Mouse (Mus musculus) forebrain, embryonic 13.5 days (tissue): Measurements from ENCODE around the gene Bcl2. TPM values are rescaled to one million over a fixed set of nuclear protein-coding genes. Genes with fewer than 3 reads are reported as not detected.

ENCODE experiments used
- ATAC-seq: fragments of 200-750 bp; cut with Nextera tagmentation; 2 replicates; pipeline ENCODE4 v1.8.0; 2017
- H3K27ac ChIP-seq: fragments of 300-500 bp; sonication (generic); 2 replicates; pipeline ENCODE4 v1.5.1; 2015; ENCODE audit warnings: inconsistent platforms, mild to moderate bottlenecking, moderate library complexity
- H3K27me3 ChIP-seq: fragments of 300-500 bp; sonication (generic); 2 replicates; pipeline ENCODE4 v1.6.1; 2015; ENCODE audit warnings: mild to moderate bottlenecking, inconsistent platforms
- H3K36me3 ChIP-seq: fragments of 300-500 bp; sonication (generic); 2 replicates; pipeline ENCODE4 v1.6.1; 2015; ENCODE audit warnings: mild to moderate bottlenecking, inconsistent platforms; ENCODE audit not compliant: poor library complexity, severe bottlenecking
- H3K4me1 ChIP-seq: fragments of 300-500 bp; sonication (generic); 2 replicates; pipeline ENCODE4 v1.6.1; 2015; ENCODE audit warnings: inconsistent platforms
- H3K4me2 ChIP-seq: fragments of 300-500 bp; sonication (generic); 2 replicates; pipeline ENCODE4 v1.6.1; 2015; ENCODE audit warnings: inconsistent platforms, mild to moderate bottlenecking, moderate library complexity
- H3K4me3 ChIP-seq: fragments of 300-500 bp; sonication (generic); 2 replicates; pipeline ENCODE4 v1.5.1; 2015; ENCODE audit warnings: mild to moderate bottlenecking, inconsistent platforms
- H3K9ac ChIP-seq: fragments of 300-500 bp; sonication (generic); 2 replicates; pipeline ENCODE4 v1.6.1; 2015; ENCODE audit warnings: mild to moderate bottlenecking, inconsistent platforms
- H3K9me3 ChIP-seq: fragments of 300-500 bp; sonication (generic); replicated peaks from 2 replicates; pipeline ENCODE4 v1.6.1; 2016; ENCODE audit warnings: inconsistent platforms
- WGBS: fragments of 180-500 bp; shearing (Covaris S2); methylation state at CpG from one replicate; pipeline ENCODE4 v1.1.7; 2015; 5-methylcytosine and 5-hydroxymethylcytosine counted together
- polyA plus RNA-seq: library from polyadenylated mRNA; unstranded; fragments of >200 nt; fragmentation: Nextera tagmentation; extraction: Ambion mirVana; gene quantifications from 2 replicates; pipeline ENCODE4 v1.2.1, GENCODE M21; 2015

Bcl2 gene
- polyA plus RNA-seq, 1 experiment from 2014 or later = 10.0 TPM

DNA sequence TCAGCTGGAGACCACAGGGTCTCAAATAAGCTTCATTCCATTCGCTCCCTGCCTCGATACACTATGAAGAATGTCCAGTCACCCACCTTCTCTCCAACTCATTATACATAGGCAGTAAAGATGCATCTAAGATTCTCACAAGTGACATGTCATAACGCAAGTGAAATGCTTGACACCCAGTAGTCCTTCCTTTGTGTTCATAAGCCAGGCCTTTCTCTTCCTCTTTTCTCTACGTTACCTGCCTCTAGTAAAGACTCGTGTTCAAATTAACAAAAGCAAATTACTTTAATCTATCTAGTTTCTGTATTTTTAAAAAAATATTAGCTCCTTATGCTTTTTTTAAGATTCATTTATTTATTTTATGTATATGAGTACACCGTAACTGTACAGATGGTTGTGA lies 59.8 kb downstream of the Bcl2 start:
- ATAC-seq = no peak
- H3K9me3 ChIP-seq = no peaks in the 10 kb centered on the region
- no peak overlapping the region for H3K27ac ChIP-seq
- H3K4me3 ChIP-seq = no peak overlapping the region
- H3K4me2 ChIP-seq = no peak overlapping the region
- H3K9ac ChIP-seq = no peak overlapping the region
- no peaks in the 10 kb centered on the region for H3K27me3 ChIP-seq
- 0 out of 2 replicates have a peak, but pooled peaks cover 13% of the 10 kb centered on the region for H3K4me1 ChIP-seq
- 92% methylated on average over 6 of the region's 6 CpGs for WGBS
- H3K36me3 ChIP-seq = no peaks in the 10 kb centered on the region

DNA sequence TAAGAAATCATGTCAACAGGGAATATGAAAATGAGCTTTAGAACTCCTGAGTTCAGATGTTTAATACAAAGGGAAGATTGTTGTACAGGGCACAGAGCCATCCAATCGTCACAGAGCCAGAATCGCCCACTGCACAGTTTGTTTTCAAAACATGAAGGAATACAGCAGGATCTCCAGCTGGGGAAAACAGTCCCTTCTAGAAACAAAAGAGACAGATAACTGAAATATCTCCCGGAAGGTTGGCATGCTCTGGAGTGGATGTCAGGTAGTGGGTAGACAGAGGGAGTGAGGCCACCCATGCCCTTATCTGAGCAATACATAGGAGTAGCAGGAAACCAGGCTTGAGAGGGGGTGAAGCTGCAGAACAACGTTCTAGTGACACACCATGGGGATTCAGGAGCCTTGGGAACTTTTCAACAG lies 60.6 kb downstream of the Bcl2 start:
- H3K9me3 ChIP-seq = no peaks in the 10 kb centered on the region
- H3K27me3 ChIP-seq = no peaks in the 10 kb centered on the region
- ATAC-seq = no peak
- H3K4me2 ChIP-seq = no peak overlapping the region
- 62% methylated on average over 4 of the region's 4 CpGs for WGBS
- H3K4me1 ChIP-seq = 0 out of 2 replicates have a peak, but pooled peaks cover 13% of the 10 kb centered on the region
- no peak overlapping the region for H3K9ac ChIP-seq
- H3K27ac ChIP-seq = no peak overlapping the region
- H3K4me3 ChIP-seq = no peak overlapping the region
- H3K36me3 ChIP-seq = no peaks in the 10 kb centered on the region

DNA sequence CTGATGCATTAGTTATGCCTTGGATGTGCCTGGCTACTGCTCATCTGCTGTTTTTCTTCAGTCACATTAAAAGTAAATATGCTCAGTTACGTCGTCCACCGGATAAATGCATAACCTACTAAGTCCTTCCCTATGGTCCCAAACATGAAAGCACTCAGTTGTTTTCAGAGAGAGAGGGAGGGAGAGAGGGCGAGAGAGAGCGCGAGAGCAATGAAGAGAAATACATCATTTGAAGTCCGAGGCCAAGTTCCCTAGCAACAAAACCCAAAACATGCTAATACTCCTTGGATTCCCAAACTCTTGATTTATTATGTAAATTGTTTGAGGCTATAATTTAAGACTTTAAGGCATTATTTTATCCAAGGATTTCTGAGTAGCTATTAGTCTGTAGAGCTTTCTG lies 62.9 kb downstream of the Bcl2 start:
- no peak overlapping the region for H3K9ac ChIP-seq
- H3K27ac ChIP-seq = no peak overlapping the region
- H3K4me1 ChIP-seq = 0 out of 2 replicates have a peak, but pooled peaks cover 13% of the 10 kb centered on the region
- H3K36me3 ChIP-seq = no peaks in the 10 kb centered on the region
- WGBS = 49% methylated on average over 7 of the region's 7 CpGs
- no peaks in the 10 kb centered on the region for H3K27me3 ChIP-seq
- no peaks in the 10 kb centered on the region for H3K9me3 ChIP-seq
- H3K4me3 ChIP-seq = no peak overlapping the region
- ATAC-seq = no peak
- H3K4me2 ChIP-seq = no peak overlapping the region

DNA sequence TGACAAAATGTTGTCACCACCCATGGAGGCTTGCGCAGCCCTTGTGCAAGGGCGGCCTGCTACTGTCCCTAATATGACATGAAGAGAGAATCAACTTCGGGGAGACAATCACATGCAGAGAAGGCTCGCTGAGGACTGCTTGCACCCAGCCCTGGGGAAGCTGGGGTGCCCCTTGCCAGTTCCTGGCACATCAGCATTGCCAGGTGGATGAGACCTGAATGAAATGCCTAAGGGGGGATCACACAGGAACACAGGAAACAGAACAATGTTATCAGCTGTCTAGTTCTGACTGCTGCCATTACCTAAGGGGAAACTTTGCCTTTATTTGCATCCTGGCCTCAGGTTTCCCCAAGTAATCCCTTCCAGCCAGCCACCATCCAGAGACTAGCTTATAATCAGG lies 63.6 kb downstream of the Bcl2 start:
- Histone ChIP-seq H3K4me3 (no peak overlapping the region), H3K27ac (no peak overlapping the region), H3K4me2 (no peak overlapping the region), H3K4me1 (0 out of 2 replicates have a peak, but pooled peaks cover 13% of the 10 kb centered on the region), H3K9me3 (no peaks in the 10 kb centered on the region), H3K9ac (no peak overlapping the region), H3K36me3 (no peaks in the 10 kb centered on the region), H3K27me3 (no peaks in the 10 kb centered on the region)
- ATAC-seq = no peak
- 82% methylated on average over 4 of the region's 4 CpGs for WGBS

DNA sequence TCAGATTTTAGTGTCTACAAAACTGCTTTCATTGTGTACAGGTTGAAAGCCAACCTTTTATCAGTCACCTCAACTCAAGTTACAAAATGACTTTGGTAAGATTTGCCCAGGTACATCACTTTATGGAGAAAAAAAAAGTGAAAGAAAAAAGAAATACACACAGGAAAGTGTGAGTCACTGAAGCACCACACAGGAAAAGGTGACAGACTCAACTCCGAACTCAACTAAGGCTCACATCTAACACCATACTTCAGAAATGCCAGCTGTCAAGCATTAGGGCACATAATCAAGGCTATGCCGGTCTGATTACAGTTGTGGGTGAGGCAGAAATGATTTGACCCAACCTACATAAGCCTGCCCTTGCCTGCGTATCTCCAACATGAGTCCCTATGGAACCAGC lies 66.7 kb downstream of the Bcl2 start:
- ATAC-seq = no peak
- no peaks in the 10 kb centered on the region for H3K9me3 ChIP-seq
- H3K9ac ChIP-seq = no peak overlapping the region
- no peak overlapping the region for H3K4me3 ChIP-seq
- 92% methylated on average over 3 of the region's 3 CpGs for WGBS
- no peaks in the 10 kb centered on the region for H3K36me3 ChIP-seq
- no peak overlapping the region for H3K4me2 ChIP-seq
- 0 out of 2 replicates have a peak, but pooled peaks cover 9% of the 10 kb centered on the region for H3K4me1 ChIP-seq
- H3K27ac ChIP-seq = no peak overlapping the region
- no peaks in the 10 kb centered on the region for H3K27me3 ChIP-seq

DNA sequence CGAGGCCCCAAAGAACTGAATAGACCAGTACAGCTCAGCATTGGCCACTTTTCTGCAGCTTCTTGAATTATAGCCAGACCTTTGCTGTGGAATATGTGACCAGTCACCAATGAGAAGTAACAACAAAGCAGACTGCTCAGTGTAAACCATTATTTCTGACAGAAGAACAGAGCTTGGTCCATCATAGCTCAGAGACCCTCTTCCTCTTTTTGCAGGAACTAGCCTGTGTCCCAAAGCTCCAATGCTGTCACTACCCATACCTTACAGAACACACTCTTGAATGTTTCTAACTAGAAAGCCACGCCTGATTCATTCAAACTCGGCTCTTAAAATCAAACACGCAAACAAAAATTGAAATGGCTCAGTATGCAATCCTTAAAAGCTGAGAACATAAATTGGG lies 69.5 kb downstream of the Bcl2 start:
- WGBS = 88% methylated on average over 4 of the region's 4 CpGs
- ATAC-seq = no peak

DNA sequence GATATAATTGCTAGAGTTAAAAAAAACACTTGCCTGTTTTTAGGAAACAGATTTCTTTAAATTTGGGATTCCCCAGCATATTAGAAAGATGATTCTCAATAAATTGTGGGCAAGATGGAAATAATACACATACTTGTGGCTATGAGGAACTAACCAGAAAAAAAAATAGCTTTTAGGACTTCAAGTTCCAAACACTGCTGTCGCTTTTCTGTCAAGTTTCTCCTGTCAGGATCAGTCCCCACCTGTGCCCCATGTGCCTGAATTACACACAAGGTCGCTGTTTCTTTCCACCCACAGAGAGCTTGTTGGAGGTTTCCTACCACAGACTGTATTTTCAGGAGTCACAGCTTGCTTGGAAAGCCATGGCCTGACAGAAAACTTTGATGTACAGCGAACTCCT lies 70.5 kb downstream of the Bcl2 start:
- WGBS = 76% methylated on average over 3 of the region's 3 CpGs
- H3K9me3 ChIP-seq = no peaks in the 10 kb centered on the region
- ATAC-seq = no peak

More for the DNA sequence above, 69.5 kb downstream of the Bcl2 start:
- no peak overlapping the region for H3K4me2 ChIP-seq
- H3K4me3 ChIP-seq = no peak overlapping the region
- H3K36me3 ChIP-seq = no peaks in the 10 kb centered on the region
- H3K27ac ChIP-seq = no peak overlapping the region
- H3K4me1 ChIP-seq = no peaks in the 10 kb centered on the region
- H3K9me3 ChIP-seq = no peaks in the 10 kb centered on the region
- no peak overlapping the region for H3K9ac ChIP-seq
- H3K27me3 ChIP-seq = no peaks in the 10 kb centered on the region

DNA sequence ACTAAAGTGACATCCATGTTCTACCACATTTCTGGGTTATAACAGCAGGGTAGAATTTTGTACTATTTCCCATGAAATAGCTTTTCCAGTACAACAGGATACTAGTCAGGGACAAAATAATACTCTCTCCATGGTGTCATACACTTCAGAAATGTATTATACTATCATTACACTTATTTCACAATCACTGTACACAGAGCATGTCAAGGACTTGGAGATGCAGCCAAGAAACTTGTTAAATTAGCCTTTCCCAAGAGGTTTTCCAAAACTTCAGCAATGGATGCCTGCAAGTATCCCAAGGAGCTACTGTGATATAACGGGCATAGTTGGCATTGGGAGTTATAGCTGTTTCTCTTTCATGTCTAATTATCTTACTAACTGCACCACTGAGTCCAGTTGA lies 73.5 kb downstream of the Bcl2 start:
- Histone ChIP-seq H3K4me3 (no peak overlapping the region), H3K27ac (no peak overlapping the region), H3K4me2 (no peak overlapping the region), H3K27me3 (no peaks in the 10 kb centered on the region), H3K36me3 (no peaks in the 10 kb centered on the region), H3K9me3 (no peaks in the 10 kb centered on the region), H3K4me1 (no peaks in the 10 kb centered on the region), H3K9ac (no peak overlapping the region)
- 97% methylated on average over 1 of the region's 1 CpGs for WGBS
- ATAC-seq = no peak

More for the DNA sequence above, 70.5 kb downstream of the Bcl2 start:
- no peak overlapping the region for H3K9ac ChIP-seq
- H3K36me3 ChIP-seq = no peaks in the 10 kb centered on the region
- H3K4me3 ChIP-seq = no peak overlapping the region
- H3K4me1 ChIP-seq = no peaks in the 10 kb centered on the region
- no peak overlapping the region for H3K4me2 ChIP-seq
- no peaks in the 10 kb centered on the region for H3K27me3 ChIP-seq
- H3K27ac ChIP-seq = no peak overlapping the region

DNA sequence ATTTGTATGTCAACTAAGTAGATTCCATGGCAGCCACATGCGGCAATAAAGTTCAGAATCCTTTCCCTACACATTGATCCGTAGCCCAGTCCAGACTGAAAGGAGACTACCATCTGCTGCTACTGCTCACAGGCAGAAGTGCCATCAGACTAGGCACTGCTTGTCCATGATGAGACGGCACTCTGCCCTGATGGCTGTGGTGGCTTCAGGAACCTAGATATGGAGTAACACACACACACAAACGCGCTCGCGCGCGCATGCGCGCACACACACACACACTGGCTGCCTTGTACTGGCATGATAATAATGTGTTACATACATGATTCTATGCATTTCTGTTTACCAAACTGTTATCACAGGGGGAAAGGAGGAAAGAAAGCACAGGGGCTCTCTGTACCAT lies 76.4 kb downstream of the Bcl2 start:
- H3K9ac ChIP-seq = no peak overlapping the region
- H3K27ac ChIP-seq = no peak overlapping the region
- H3K9me3 ChIP-seq = no peaks in the 10 kb centered on the region
- H3K4me1 ChIP-seq = no peaks in the 10 kb centered on the region
- no peak overlapping the region for H3K4me3 ChIP-seq
- WGBS = 92% methylated on average over 11 of the region's 11 CpGs
- H3K4me2 ChIP-seq = no peak overlapping the region
- ATAC-seq = no peak
- no peaks in the 10 kb centered on the region for H3K27me3 ChIP-seq
- no peaks in the 10 kb centered on the region for H3K36me3 ChIP-seq

DNA sequence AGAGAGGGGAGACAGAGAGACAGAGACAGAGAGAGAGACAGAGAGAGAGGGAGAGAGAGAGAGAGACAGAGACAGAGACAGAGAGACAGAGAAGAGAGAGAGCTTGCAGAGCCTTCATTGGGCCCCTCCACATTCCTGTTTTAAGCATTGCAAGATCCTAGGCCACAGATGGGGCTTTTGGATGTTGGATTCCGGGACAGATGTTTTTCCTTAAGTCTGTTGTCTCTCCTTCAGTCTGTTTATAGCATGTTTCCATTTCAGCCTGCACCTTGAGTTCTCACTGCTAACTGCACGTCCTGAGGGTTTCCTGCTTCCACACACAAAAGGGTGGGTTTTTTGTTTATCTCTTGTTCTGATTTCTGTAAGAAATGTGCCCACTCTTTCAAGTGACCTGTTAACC lies 77.4 kb downstream of the Bcl2 start:
- ATAC-seq = no peak
- Histone ChIP-seq H3K27me3 (no peaks in the 10 kb centered on the region), H3K27ac (no peak overlapping the region), H3K9me3 (no peaks in the 10 kb centered on the region), H3K4me3 (no peak overlapping the region), H3K36me3 (no peaks in the 10 kb centered on the region), H3K4me2 (no peak overlapping the region), H3K4me1 (no peaks in the 10 kb centered on the region), H3K9ac (no peak overlapping the region)
- WGBS = 54% methylated on average over 2 of the region's 2 CpGs

DNA sequence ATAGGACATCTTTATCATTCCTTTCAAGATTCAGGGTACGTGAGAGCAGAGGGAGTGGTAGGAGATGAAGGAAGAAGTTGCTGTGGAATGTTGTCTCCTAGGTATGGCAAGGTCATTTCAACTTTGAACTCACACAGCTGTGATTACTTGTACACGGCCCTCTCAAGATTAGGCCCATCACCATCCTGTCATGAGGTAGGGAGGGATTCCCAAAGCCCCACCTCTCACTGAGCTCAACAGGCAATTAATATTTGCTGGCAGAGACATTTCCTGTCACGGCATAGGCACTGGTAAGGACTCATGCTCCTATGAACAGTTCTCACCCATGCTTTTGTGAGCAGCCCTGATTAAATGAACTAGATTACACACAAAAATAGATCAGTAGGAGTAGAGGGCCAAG lies 80.9 kb downstream of the Bcl2 start:
- no peak for ATAC-seq

DNA sequence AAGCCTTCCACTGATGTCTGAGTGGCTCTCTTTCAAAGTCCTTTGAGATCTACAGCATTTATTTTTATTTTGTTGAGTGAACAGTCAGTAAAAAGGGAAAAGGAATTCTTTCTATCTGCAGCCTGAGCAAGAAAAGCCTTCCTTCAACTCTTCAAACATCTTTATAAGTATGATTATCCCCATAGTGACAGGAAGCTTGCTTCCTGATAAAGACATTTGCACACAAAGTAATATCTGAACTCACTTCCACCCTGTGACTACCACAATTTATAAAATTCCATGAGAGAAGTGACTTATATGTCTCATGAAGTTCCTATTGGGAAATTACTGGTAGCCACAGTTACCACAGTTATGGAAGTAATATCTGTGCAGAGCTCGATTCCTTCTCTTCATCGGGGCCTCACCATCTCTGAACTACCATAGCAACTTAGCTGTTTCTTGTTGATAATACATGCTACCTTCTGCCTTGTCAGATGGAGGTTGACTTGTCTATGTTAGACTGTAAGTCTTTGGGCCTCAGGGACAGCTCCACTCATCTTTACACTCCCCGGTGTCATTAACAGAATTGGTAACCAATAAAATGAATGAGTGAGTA lies 82.1 kb downstream of the Bcl2 start:
- peaks cover 23% of the 10 kb centered on the region for H3K4me1 ChIP-seq
- H3K4me2 ChIP-seq = no peak overlapping the region
- ATAC-seq = no peak
- no peaks in the 10 kb centered on the region for H3K27me3 ChIP-seq
- no peaks in the 10 kb centered on the region for H3K36me3 ChIP-seq
- H3K27ac ChIP-seq = no peak overlapping the region
- 95% methylated on average over 3 of the region's 3 CpGs for WGBS
- no peak overlapping the region for H3K9ac ChIP-seq
- no peak overlapping the region for H3K4me3 ChIP-seq
- no peaks in the 10 kb centered on the region for H3K9me3 ChIP-seq

More for the DNA sequence above, 80.9 kb downstream of the Bcl2 start:
- Histone ChIP-seq H3K9ac (no peak overlapping the region), H3K27ac (no peak overlapping the region), H3K4me1 (peaks cover 23% of the 10 kb centered on the region), H3K4me2 (no peak overlapping the region), H3K4me3 (no peak overlapping the region), H3K9me3 (no peaks in the 10 kb centered on the region), H3K27me3 (no peaks in the 10 kb centered on the region), H3K36me3 (no peaks in the 10 kb centered on the region)
- 82% methylated on average over 3 of the region's 3 CpGs for WGBS

DNA sequence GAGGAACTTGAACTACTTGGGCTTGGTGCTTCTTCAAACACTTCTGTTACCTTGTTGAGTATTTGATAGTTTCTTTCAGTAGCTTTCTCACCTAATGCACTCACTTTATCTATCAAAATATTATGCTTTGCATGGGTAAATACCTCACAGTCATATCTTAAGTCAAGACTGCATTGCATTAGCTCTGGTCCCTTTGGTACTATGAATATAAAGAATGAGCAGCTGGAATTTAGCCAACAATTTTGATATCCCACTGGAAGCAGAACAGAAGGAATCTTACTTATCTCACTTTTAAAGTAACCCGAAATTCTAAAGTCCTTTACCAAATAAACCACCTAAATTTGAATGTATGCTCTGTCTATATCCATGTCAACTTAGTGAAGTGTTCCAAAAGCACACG lies 83.1 kb downstream of the Bcl2 start:
- H3K27me3 ChIP-seq = no peaks in the 10 kb centered on the region
- peaks cover 23% of the 10 kb centered on the region for H3K4me1 ChIP-seq
- no peak overlapping the region for H3K9ac ChIP-seq
- H3K36me3 ChIP-seq = no peaks in the 10 kb centered on the region
- no peaks in the 10 kb centered on the region for H3K9me3 ChIP-seq
- H3K4me3 ChIP-seq = no peak overlapping the region
- H3K27ac ChIP-seq = no peak overlapping the region
- no peak overlapping the region for H3K4me2 ChIP-seq
- no peak for ATAC-seq
- WGBS = 86% methylated on average over 2 of the region's 2 CpGs
